Mouse (Mus musculus): Measurements from ENCODE around the gene C1galt1. TPM values are rescaled to one million over a fixed set of nuclear protein-coding genes. Genes with fewer than 3 reads are reported as not detected.

The C1galt1 gene
- polyA plus RNA-seq, 1 experiment from 2014 or later: 3.4 TPM

GRCm38 (mm10) chr6:7885994-7886684 is 41.5 kb downstream of the C1galt1 start:
- H3K27me3 ChIP-seq (ENCODE audit: control insufficient read depth, insufficient read depth, low read depth, low read length): no peaks in the 10 kb centered on the region
- no peak overlapping the region for H3K9ac ChIP-seq (ENCODE audit: low read depth, low read length)
- H3K27ac ChIP-seq (ENCODE audit: low read length): no peak overlapping the region
- no peaks in the 10 kb centered on the region for H3K36me3 ChIP-seq (ENCODE audit: control insufficient read depth, insufficient read depth)
- H3K9me3 ChIP-seq (replicated peaks; ENCODE audit: control insufficient read depth, low read length): no peaks in the 10 kb centered on the region
- H3K4me2 ChIP-seq (ENCODE audit: low read depth, low read length): no peak overlapping the region
- H3K4me1 ChIP-seq (ENCODE audit: control insufficient read depth, low read depth, low read length): no peaks in the 10 kb centered on the region
- ATAC-seq (ENCODE audit: low read depth): no peak
- WGBS (ENCODE audit: insufficient replicate concordance): 60% methylated on average over 5 of the region's 5 CpGs
- no peak overlapping the region for H3K4me3 ChIP-seq (ENCODE audit: low read depth, low read length)

GRCm38 (mm10) chr6:7886685-7887004 is 42.0 kb downstream of the C1galt1 start:
- 52% methylated on average over 2 of the region's 2 CpGs for WGBS (ENCODE audit: insufficient replicate concordance)
- Histone ChIP-seq H3K4me1 (ENCODE audit: control insufficient read depth, low read depth, low read length) (no peaks in the 10 kb centered on the region), H3K27me3 (ENCODE audit: control insufficient read depth, insufficient read depth, low read depth, low read length) (no peaks in the 10 kb centered on the region), H3K27ac (ENCODE audit: low read length) (no peak overlapping the region), H3K4me2 (ENCODE audit: low read depth, low read length) (no peak overlapping the region), H3K4me3 (ENCODE audit: low read depth, low read length) (no peak overlapping the region), H3K9me3 (replicated peaks; ENCODE audit: control insufficient read depth, low read length) (no peaks in the 10 kb centered on the region), H3K36me3 (ENCODE audit: control insufficient read depth, insufficient read depth) (no peaks in the 10 kb centered on the region), H3K9ac (ENCODE audit: low read depth, low read length) (no peak overlapping the region)
- ATAC-seq (ENCODE audit: low read depth): no peak

- no peaks in the 10 kb centered on the region for H3K27me3 ChIP-seq (ENCODE audit: control insufficient read depth, insufficient read depth, low read depth, low read length)
- no peak overlapping the region for H3K9ac ChIP-seq (ENCODE audit: low read depth, low read length)
- no peaks in the 10 kb centered on the region for H3K36me3 ChIP-seq (ENCODE audit: control insufficient read depth, insufficient read depth)
- ATAC-seq (ENCODE audit: low read depth): no peak
- H3K4me1 ChIP-seq (ENCODE audit: control insufficient read depth, low read depth, low read length): no peaks in the 10 kb centered on the region; the same call in 1 of the 2 replicates
- no peak overlapping the region for H3K27ac ChIP-seq (ENCODE audit: low read length)
- WGBS (ENCODE audit: insufficient replicate concordance): 43% methylated on average over 5 of the region's 5 CpGs
- no peaks in the 10 kb centered on the region for H3K9me3 ChIP-seq (replicated peaks; ENCODE audit: control insufficient read depth, low read length)
- H3K4me2 ChIP-seq (ENCODE audit: low read depth, low read length): no peak overlapping the region
- H3K4me3 ChIP-seq (ENCODE audit: low read depth, low read length): no peak overlapping the region
These were observed 51.7 kb downstream of the C1galt1 start for GRCm38 (mm10) chr6:7896339-7896738.

- no peak overlapping the region for H3K9ac ChIP-seq (ENCODE audit: low read depth, low read length)
- H3K36me3 ChIP-seq (ENCODE audit: control insufficient read depth, insufficient read depth): no peaks in the 10 kb centered on the region
- no peak for ATAC-seq (ENCODE audit: low read depth)
- no peaks in the 10 kb centered on the region for H3K27me3 ChIP-seq (ENCODE audit: control insufficient read depth, insufficient read depth, low read depth, low read length)
- no peaks in the 10 kb centered on the region for H3K9me3 ChIP-seq (replicated peaks; ENCODE audit: control insufficient read depth, low read length)
- H3K4me1 ChIP-seq (ENCODE audit: control insufficient read depth, low read depth, low read length): no peaks in the 10 kb centered on the region
- H3K27ac ChIP-seq (ENCODE audit: low read length): no peak overlapping the region
- H3K4me2 ChIP-seq (ENCODE audit: low read depth, low read length): no peak overlapping the region
- H3K4me3 ChIP-seq (ENCODE audit: low read depth, low read length): no peak overlapping the region
- whole genome bisulfite sequencing (ENCODE audit: insufficient replicate concordance): 55% methylated on average over 2 of the region's 2 CpGs
These were observed 67.4 kb downstream of the C1galt1 start for GRCm38 (mm10) chr6:7912015-7912414.

Other genes with a start within 250 kb of the C1galt1 start
- gene Asns, start 151.6 kb upstream of the C1galt1 start, polyA plus RNA-seq (2015; fragmentation: Nextera tagmentation; extraction: Ambion mirVana): 306 and 342 TPM in 2 replicates